In the genomic region with DNA sequence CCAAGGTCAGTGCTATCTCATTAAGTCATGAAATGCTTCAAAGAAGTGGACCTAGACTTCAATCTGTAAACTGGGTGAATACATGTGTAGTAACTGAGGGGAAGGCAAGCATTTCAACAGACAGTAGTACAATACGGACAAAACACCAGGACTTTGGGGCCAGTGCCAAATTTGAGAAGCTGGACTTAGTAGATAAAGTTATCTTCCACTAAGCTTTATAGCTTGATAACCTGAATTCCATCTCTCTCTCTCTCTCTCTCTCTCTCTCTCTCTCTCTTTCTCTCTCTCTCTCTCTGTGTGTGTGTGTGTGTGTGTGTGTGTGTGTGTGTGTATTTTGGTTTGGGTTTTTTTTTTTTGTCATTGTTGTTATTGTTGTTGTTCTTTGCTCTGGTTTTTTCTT, we compare ENCODE assay signal across 1 mouse cellular context.
TF ChIP-seq lines count a peak whose summit lies in the region.

No protein-coding gene starts in this region.

TF ChIP-seq in MEL, 35 proteins besides CTCF, POLR2A, EP300 and RAD21 (continued from another document):
- TF ChIP-seq HCFC1 (IDR thresholded peaks at IDR 0.05; ENCODE audit: low read depth, low read length) = peak; percentile 45
- TF ChIP-seq ZC3H11A (IDR thresholded peaks at IDR 0.05; ENCODE audit: low read depth, low read length) = no peak
- TF ChIP-seq RCOR1 (IDR thresholded peaks at IDR 0.05; ENCODE audit: low read depth, low read length) = peak; percentile 88
- peak; percentile 65 for TF ChIP-seq ZNF384 (IDR thresholded peaks at IDR 0.05; ENCODE audit: low read depth, low read length)
- no peak for TF ChIP-seq MAZ (IDR thresholded peaks at IDR 0.05; ENCODE audit: low read depth, low read length)
- TF ChIP-seq POLR2AphosphoS2 (IDR thresholded peaks at IDR 0.05; ENCODE audit: low read length) = no peak; the same call in 1 of the 2 replicates
- no peak for TF ChIP-seq GABPA (IDR thresholded peaks at IDR 0.05; ENCODE audit: low read depth, low read length)
- TF ChIP-seq USF1 (IDR thresholded peaks at IDR 0.05; ENCODE audit: low read depth, low read length) = no peak
- TF ChIP-seq TAL1 (IDR thresholded peaks at IDR 0.05; ENCODE audit: low read length) = peak; percentile 81
- TF ChIP-seq NELFE (IDR thresholded peaks at IDR 0.05; ENCODE audit: low read depth, low read length) = no peak
- peak; percentile 76 for TF ChIP-seq SIN3A (IDR thresholded peaks at IDR 0.05; ENCODE audit: low read length)
- no peak for TF ChIP-seq ZMIZ1 (IDR thresholded peaks at IDR 0.05; ENCODE audit: low read depth, low read length)
- peak; percentile 45; the same call in 1 of the 2 replicates for TF ChIP-seq MAFK (IDR thresholded peaks at IDR 0.05; ENCODE audit: borderline replicate concordance, low read depth, low read length)
- no peak for TF ChIP-seq POLR2AphosphoS5 (IDR thresholded peaks at IDR 0.05; ENCODE audit: borderline replicate concordance, low read depth, low read length)
- TF ChIP-seq KAT2A (conservative IDR thresholded peaks at IDR 0.05; ENCODE audit: low read depth, low read length) = no peak
- no peak for TF ChIP-seq MYB (IDR thresholded peaks at IDR 0.05; ENCODE audit: low read depth, low read length)
- TF ChIP-seq TCF12 (IDR thresholded peaks at IDR 0.05; ENCODE audit: low read depth, low read length) = peak; percentile 96
- no peak for TF ChIP-seq MAX (IDR thresholded peaks at IDR 0.05; ENCODE audit: low read length)
- TF ChIP-seq CHD1 (IDR thresholded peaks at IDR 0.05; ENCODE audit: low read depth, low read length) = no peak
- TF ChIP-seq JUND (IDR thresholded peaks at IDR 0.05; ENCODE audit: low read depth, low read length) = peak; percentile 93
- TF ChIP-seq ETS1 (IDR thresholded peaks at IDR 0.05; ENCODE audit: low read depth, low read length) = peak; percentile 90
- TF ChIP-seq GATA1 (IDR thresholded peaks at IDR 0.05; ENCODE audit: low read depth, low read length) = peak; percentile 93
- TF ChIP-seq MXI1 (IDR thresholded peaks at IDR 0.05; ENCODE audit: low read depth, low read length) = peak; percentile 56; the same call in 1 of the 2 replicates
- TF ChIP-seq USF2 (IDR thresholded peaks at IDR 0.05; ENCODE audit: borderline replicate concordance in 1 of 2, insufficient read depth in 1 of 2, low read depth in 1 of 2, low read length in 2 of 2) = no peak
- TF ChIP-seq BHLHE40 (IDR thresholded peaks at IDR 0.05; ENCODE audit: borderline replicate concordance, low read depth, low read length) = 0 out of 2 replicates have a peak, but pooled peaks have one; percentile 10
- no peak for TF ChIP-seq TBP (IDR thresholded peaks at IDR 0.05; ENCODE audit: low read depth, low read length)
- no peak for TF ChIP-seq CHD2 (IDR thresholded peaks at IDR 0.05; ENCODE audit: low read length)
- TF ChIP-seq MYC (IDR thresholded peaks at IDR 0.05; ENCODE audit: low read depth, low read length) = peak; percentile 42; the same call in 1 of the 2 replicates
- TF ChIP-seq NRF1 (IDR thresholded peaks at IDR 0.05; ENCODE audit: insufficient read depth, low read depth, low read length, poor library complexity, severe bottlenecking) = no peak
- TF ChIP-seq ZKSCAN1 (IDR thresholded peaks at IDR 0.05; ENCODE audit: low read depth, low read length) = no peak
